Mouse (Mus musculus) embryonic stem cell, embryonic (primary cell): ENCODE measurements around the gene Chchd1.
"Not testable (repeated sequence)": the region's sequence is repeated elsewhere in the genome, so short reads cannot be mapped to it uniquely, and the experiment has no call there.

ENCODE experiments used
- CTCF ChIA-PET, 4 experiments: fragments of 300-600 bp in 2 of 4; fragments of 350-600 bp in 2 of 4; sonication (Branson Sonifier 250); formaldehyde crosslinking; loops; one replicate each; lab custom pipeline; 2022; ENCODE audit warnings: inconsistent platforms in 2 of 4; lab: Charles Lee
- POLR2A ChIA-PET, 4 experiments: fragments of 300-600 bp in 2 of 4; fragments of 350-600 bp in 2 of 4; sonication (Branson Sonifier 250); formaldehyde crosslinking; loops; one replicate each; lab custom pipeline; 2022; ENCODE audit warnings: antibody characterized with exemption in 4 of 4, inconsistent platforms in 1 of 4; lab: Charles Lee

Chchd1 gene

GRCm38 (mm10) chr14:20698515-20698914, 4.3 kb upstream of the Chchd1 start:
- ChIA-PET POLR2A (interaction anchor here in 3 of 4 experiments (0.6 to 5.0 kb wide), 11 partner anchors 8 to 230 kb away, joined by 3 to 39 read pairs (median 4); partner anchors contain the start of genes Zswim8 (in 2 of the 3), Sec24c (in 1 of the 3) and Vcl (in 1 of the 3)), CTCF (no interaction called here)

DNA sequence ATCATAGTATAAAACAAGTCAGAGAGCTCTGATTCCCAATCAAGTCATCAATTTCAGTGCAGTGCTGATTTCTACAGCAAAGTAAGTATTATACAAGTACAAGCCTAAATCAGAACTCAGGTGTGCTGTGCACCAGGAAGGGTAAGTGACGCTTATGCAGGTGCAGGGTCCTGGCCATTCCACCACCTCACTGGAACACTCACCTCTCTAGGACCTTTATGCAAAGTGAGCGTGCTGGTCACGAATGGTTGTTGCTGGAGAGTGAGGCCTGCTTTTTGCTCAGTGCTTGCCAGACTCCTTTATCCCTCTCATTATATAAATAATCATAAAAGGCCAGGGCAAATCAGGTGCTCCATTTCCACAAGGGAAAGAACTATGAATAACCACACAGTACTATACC, 2.4 kb upstream of the Chchd1 start:
- ChIA-PET POLR2A (interaction anchor here in 2 of 4 experiments (0.6 to 3.2 kb wide), 9 partner anchors 11 to 250 kb away, joined by 3 to 8 read pairs (median 4); partner anchors contain the start of genes Camk2g (in 1 of the 2) and Vcl (in 1 of the 2)), CTCF (interaction anchor here in 2 of 4 experiments (0.6 to 1.3 kb wide), 2 partner anchors 37 to 197 kb away, joined by 3 read pairs; no protein-coding TSS in a partner anchor)

GRCm38 (mm10) chr14:20701554-20701953, 1.3 kb upstream of the Chchd1 start:
- CTCF ChIA-PET = interaction anchor here in 2 of 4 experiments (1.3 kb wide), 2 partner anchors 30 to 35 kb away, joined by 3 to 4 read pairs; no protein-coding TSS in a partner anchor
- POLR2A ChIA-PET = interaction anchor here in 2 of 4 experiments (1.0 to 3.2 kb wide), 14 partner anchors 8 to 351 kb away, joined by 3 to 13 read pairs (median 7); partner anchors contain the start of genes Sec24c (in 2 of the 2), Adk (in 1 of the 2), Ap3m1 (in 1 of the 2) and Mrps16 (in 1 of the 2)

DNA sequence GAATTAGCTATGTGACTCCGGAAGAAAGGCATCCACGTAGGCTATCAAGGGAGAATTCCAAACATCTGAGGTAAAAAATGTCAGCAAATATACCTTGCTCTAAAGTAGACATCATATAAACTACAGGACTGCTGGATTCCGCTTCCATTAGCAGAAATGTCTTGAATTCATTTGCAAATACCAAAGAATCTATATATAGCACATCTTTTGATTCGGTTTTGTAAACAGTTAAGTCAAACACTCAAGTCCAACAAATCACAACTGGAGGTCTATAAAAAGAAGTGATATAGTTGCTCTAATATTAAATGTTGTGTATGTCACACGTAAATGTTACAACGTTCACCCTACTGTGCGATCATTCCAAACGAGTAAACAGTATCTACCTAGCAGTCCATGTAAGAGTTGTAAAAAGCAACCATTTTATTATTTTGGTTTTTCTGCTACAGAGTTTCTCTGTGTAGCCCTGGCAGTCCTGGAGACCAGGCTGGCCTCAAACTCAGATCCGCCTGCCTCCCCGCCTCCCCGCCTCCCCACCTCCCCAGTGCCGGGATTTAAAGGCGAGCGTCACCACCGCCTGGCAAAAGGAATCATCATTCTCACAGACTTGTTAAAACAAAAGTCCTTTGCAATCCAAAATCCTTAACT, 588 bp upstream of the Chchd1 start:
- POLR2A ChIA-PET = interaction anchor here in 2 of 4 experiments (0.6 to 3.2 kb wide), 21 partner anchors 8 to 350 kb away, joined by 3 to 13 read pairs (median 4); partner anchors contain the start of genes Sec24c (in 2 of the 2), Usp54 (in 2 of the 2), Adk (in 1 of the 2) and Ap3m1 (in 1 of the 2)

DNA sequence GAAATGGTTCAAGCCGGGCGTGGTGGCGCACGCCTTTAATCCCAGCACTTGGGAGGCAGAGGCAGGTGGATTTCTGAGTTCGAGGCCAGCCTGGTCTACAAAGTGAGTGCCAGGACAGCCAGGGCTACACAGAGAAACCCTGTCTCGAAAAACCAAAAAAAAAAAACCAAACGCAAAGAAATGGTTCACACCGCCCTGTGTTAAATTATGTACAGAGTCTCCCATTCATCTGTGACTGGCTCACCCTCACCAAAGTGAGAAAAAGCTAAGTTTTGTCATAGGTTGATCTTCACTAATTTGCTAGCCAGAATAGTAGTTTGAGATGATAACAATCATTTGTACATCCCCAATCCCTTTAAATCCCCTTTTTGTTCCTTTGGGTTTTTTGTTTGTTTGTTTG, 655 bp downstream of the Chchd1 start:
- CTCF ChIA-PET = not testable (repeated sequence)
- POLR2A ChIA-PET = interaction anchor here in 2 of 4 experiments (1.0 to 2.6 kb wide), 14 partner anchors 10 to 349 kb away, joined by 3 to 13 read pairs (median 5); partner anchors contain the start of genes Sec24c (in 2 of the 2), Adk (in 1 of the 2), Anxa7 (in 1 of the 2) and Ap3m1 (in 1 of the 2)

More for the DNA sequence above, 588 bp upstream of the Chchd1 start:
- CTCF ChIA-PET = interaction anchor here in 1 of 4 experiments (1.3 kb wide), 1 partner anchor 30 kb away, joined by 4 read pairs; no protein-coding TSS in a partner anchor

DNA sequence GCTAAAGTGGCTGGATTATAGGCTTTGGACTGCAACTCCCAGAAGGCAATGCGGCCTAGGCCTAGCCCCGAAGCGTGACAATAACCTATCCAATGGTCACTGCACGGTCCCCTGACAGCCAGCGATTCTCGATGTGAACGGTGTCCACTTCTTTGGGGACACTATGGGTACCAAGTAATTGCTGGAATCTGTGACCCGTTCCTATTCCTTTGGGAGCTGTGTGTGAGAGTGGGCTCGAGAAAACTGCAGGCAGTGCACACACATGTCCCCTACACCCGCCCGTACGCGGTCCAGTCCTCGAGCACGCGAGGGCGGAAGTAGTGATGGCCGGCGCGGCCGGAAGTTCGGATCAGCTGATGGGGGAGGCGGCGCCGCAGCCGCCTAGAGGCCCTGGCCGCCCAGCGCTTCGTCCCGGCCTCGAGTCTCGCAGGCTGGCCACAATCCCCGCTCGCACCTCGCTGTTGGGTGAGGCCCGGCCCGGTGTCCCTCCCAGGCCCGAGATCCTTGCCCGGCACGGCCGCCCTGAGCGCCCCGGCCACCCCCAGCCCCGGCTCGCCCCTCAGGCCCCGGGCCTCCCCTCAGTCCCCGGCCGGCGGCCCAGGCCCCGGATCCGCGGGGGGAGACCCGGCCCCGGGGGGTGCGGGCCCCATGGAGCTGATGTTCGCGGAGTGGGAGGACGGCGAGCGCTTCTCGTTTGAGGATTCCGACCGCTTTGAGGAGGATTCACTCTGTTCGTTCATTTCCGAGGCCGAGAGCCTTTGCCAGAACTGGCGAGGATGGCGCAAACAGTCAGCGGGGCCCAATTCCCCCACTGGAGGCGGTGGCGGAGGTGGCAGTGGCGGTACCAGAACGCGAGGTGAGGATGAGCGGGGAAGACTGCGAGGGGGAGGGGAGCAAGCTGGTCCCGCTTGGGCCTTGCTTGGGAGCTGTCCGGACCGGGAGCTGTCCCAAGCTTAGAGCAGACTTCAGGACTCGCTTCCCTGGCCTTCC, 4.7 kb downstream of the Chchd1 start, which contains the start of gene Zswim8:
Gene Zswim8, plus strand, starts transcription at position 352 of the 990 bp plus-strand sequence.
- POLR2A ChIA-PET = interaction anchor here in 3 of 4 experiments (0.7 to 4.9 kb wide), 27 partner anchors 9 to 345 kb away, joined by 3 to 39 read pairs (median 4); partner anchors contain the start of genes Anxa7 (in 2 of the 3), Vcl (in 2 of the 3), Adk (in 1 of the 3) and Ap3m1 (in 1 of the 3)
- CTCF ChIA-PET = interaction anchor here (0.6 to 1.5 kb wide), 10 partner anchors 11 to 356 kb away, joined by 3 to 6 read pairs (median 4); no protein-coding TSS in a partner anchor

DNA sequence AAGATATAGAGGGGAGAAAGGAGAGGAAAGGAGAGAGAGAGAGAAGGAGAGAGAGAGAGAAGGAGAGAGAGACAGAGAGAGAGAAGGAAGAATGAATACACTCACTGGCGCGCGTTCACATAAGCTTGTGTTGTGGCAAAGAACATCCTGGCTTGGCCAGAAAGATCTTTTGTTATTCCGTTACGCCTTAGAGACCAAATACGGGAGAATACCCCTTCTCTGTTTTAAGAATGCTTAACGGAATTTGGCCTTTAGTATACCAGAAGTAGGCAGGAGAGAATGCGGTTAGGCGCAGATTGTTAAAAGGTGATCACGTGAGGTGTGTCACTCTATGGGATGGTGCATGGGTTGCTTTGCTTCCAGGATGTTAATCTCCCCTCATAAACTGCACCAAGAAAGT, 5.4 kb downstream of the Chchd1 start:
- CTCF ChIA-PET = interaction anchor here (0.6 to 1.5 kb wide), 10 partner anchors 11 to 355 kb away, joined by 3 to 6 read pairs (median 4); no protein-coding TSS in a partner anchor
- POLR2A ChIA-PET = interaction anchor here in 3 of 4 experiments (0.6 to 4.9 kb wide), 26 partner anchors 8 to 344 kb away, joined by 3 to 39 read pairs (median 4); partner anchors contain the start of genes Anxa7 (in 2 of the 3), Vcl (in 2 of the 3), Adk (in 1 of the 3) and Ap3m1 (in 1 of the 3)

DNA sequence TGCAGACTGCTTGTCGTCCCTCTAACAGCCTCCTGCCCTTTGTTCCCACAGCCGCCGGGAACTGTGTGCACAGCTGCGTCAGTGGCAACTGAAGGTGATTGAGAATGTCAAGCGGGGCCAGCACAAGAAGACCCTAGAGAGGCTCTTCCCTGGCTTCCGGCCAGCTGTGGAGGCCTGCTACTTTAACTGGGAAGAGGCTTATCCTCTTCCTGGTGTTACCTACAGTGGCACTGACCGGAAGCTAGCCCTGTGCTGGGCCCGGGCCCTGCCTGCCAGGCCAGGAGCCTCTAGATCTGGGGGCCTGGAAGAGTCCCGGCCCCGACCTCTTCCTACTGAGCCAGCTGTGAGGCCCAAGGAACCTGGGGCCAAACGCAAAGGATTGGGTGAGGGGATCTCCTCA, 11.0 kb downstream of the Chchd1 start:
- POLR2A ChIA-PET = interaction anchor here in 3 of 4 experiments (0.6 to 2.4 kb wide), 12 partner anchors 10 to 40 kb away, joined by 3 to 8 read pairs (median 4); partner anchors contain the start of genes Chchd1 (in 1 of the 3) and Sec24c (in 1 of the 3)
- CTCF ChIA-PET = interaction anchor here in 2 of 4 experiments (1.0 to 1.1 kb wide), 3 partner anchors 10 to 89 kb away, joined by 3 to 4 read pairs (median 3); no protein-coding TSS in a partner anchor

GRCm38 (mm10) chr14:20718443-20718842, 15.6 kb downstream of the Chchd1 start:
- ChIA-PET CTCF (no interaction called here), POLR2A (interaction anchor here in 1 of 4 experiments (0.8 to 1.1 kb wide), 2 partner anchors 21 to 22 kb away, joined by 3 read pairs; no protein-coding TSS in a partner anchor)

DNA sequence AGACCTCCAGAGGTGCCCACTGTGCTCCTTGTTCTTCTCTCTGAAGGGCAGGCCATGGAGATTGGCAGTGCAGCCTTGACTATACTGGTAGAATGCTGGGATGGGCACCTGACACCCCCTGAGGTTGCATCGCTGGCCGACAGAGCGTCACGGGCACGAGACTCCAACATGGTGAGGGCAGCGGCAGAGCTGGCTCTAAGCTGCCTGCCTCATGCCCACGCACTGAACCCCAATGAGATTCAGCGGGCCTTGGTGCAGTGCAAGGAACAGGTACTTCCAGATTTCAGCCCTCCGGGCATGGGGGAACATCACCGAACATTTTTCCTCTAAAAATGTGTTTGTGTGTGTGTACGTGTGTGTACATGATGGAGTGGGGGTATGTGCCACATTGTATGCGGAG, 17.0 kb downstream of the Chchd1 start:
- ChIA-PET POLR2A (interaction anchor here in 1 of 4 experiments (1.8 kb wide), 1 partner anchor 11 kb away, joined by 5 read pairs; no protein-coding TSS in a partner anchor), CTCF (no interaction called here)

- ChIA-PET CTCF (interaction anchor here in 1 of 4 experiments (0.9 kb wide), 1 partner anchor 16 kb away, joined by 4 read pairs; no protein-coding TSS in a partner anchor), POLR2A (interaction anchor here in 2 of 4 experiments (0.5 to 1.8 kb wide), 3 partner anchors 9 to 80 kb away, joined by 3 to 7 read pairs (median 5); partner anchors contain the start of gene Usp54 (in 1 of the 2))
These were observed 18.6 kb downstream of the Chchd1 start for GRCm38 (mm10) chr14:20721371-20721770.

DNA sequence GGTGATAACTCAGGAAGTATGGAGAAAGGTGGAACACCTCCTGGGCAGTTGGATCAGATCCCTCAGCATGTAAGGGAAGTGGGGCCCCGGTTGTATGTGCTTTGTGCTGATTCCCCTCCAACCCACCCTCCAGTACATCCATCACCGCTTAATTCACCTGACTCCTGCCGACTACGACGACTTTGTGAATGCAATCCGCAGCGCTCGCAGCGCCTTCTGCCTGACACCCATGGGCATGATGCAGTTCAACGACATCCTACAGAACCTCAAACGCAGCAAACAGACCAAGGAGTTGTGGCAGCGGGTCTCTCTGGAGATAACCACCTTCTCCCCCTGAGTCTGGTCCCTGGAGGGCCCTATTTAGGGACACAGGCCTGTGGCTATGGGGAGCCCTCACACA, 20.2 kb downstream of the Chchd1 start:
- POLR2A ChIA-PET = interaction anchor here in 1 of 4 experiments (1.2 to 1.8 kb wide), 2 partner anchors 14 to 62 kb away, joined by 3 to 6 read pairs; no protein-coding TSS in a partner anchor
- CTCF ChIA-PET = interaction anchor here in 3 of 4 experiments (1.0 to 1.6 kb wide), 3 partner anchors 10 to 298 kb away, joined by 3 to 12 read pairs (median 3); no protein-coding TSS in a partner anchor

- ChIA-PET CTCF (interaction anchor here in 3 of 4 experiments (0.6 to 1.6 kb wide), 15 partner anchors 10 to 296 kb away, joined by 3 to 12 read pairs (median 3); partner anchors contain the start of genes Ndst2 (in 1 of the 3) and Zswim8 (in 1 of the 3)), POLR2A (interaction anchor here in 3 of 4 experiments (0.5 to 1.8 kb wide), 9 partner anchors 9 to 206 kb away, joined by 3 to 6 read pairs (median 3); no protein-coding TSS in a partner anchor)
These were observed 21.2 kb downstream of the Chchd1 start for GRCm38 (mm10) chr14:20724043-20724442.

DNA sequence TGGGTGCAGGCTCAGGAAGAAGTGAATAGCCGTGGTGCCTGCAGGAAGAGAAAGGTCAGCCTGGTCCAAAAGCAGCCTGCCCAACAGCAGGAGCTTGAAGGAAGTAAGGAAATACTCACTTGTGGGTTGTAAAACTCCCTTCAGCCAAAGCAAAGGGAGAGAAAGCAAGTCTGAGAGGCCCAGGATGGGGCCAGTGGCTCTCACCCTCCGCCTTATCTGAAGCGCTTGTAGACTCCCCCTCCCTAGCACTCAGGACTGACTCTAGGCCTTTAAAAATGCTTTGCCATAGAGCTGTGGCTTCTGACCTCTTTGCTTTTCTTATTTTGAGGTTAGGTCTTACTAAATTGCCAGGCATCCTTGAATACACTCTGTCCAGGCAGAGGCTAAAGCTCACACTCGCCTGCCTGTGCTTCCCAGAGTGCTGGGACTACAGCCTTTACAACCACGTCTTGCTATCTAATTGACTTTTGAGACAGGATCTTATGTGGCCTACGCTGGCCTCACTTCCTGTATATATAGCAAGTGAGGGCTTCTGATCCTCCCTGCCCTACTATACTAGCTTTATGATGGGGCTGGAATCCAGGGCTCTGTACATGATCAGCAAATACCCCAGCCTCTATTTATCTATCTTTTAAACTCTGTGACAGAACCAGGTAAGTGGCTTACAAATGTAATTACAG, 23.0 kb downstream of the Chchd1 start:
- ChIA-PET POLR2A (no interaction called here), CTCF (interaction anchor here in 1 of 4 experiments (1.2 kb wide), 1 partner anchor 12 kb away, joined by 5 read pairs; no protein-coding TSS in a partner anchor)

DNA sequence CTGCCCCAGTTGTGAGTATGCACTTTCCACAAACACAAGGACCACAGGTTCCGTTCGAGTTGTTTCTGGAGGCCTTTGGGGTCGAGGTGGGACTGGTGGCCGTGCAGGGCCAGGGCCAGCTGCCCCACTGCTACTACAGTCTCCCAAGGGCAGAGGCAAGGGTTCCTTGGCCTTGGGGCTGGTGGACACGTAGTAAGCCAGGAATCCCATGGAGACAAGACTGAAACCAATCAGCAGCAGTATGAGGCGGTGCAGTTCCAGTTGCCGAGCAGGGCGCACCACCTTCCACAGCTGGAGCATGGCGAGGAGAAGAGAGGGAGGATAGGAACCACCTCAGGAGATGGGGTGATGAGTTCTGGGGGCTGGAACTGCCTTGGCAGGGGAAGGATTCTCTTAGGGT, 27.1 kb downstream of the Chchd1 start:
- ChIA-PET POLR2A (interaction anchor here in 2 of 4 experiments (0.5 to 1.8 kb wide), 10 partner anchors 16 to 289 kb away, joined by 3 to 5 read pairs (median 3); no protein-coding TSS in a partner anchor), CTCF (interaction anchor here in 1 of 4 experiments (1.3 kb wide), 1 partner anchor 336 kb away, joined by 3 read pairs; the partner anchor contains the start of gene Mrps16)
